8 mouse cellular contexts compared by ENCODE assay signal in genomic region chr9:122027081-122027913, GRCm38 (mm10). TPM values are rescaled to one million over a fixed set of nuclear protein-coding genes. Genes with fewer than 3 reads are reported as not detected.
DNase-seq lines count a peak whose midpoint lies in the region; TF ChIP-seq lines count a peak whose summit lies in the region.

No protein-coding gene starts in this region.

- H3K4me1 ChIP-seq in heart, adult 2 months (ENCODE audit: control insufficient read depth, insufficient read depth, low read length), result peaks cover 65% of the 10 kb centered on the region

- peak; percentile 99 for TF ChIP-seq EP300 in heart, adult 2 months (IDR thresholded peaks at IDR 0.05; ENCODE audit: insufficient read depth, low read depth, low read length)

- H3K9ac ChIP-seq in heart, adult 2 months (ENCODE audit: low read depth, low read length), result peak overlapping the region; percentile 64

- no peaks in the 10 kb centered on the region for H3K27me3 ChIP-seq in heart, adult 2 months (ENCODE audit: control insufficient read depth, insufficient read depth, low read length)

- H3K27ac ChIP-seq in heart, adult 2 months, result peak overlapping the region; percentile 99

- no peaks in the 10 kb centered on the region for H3K79me2 ChIP-seq in heart, adult 2 months (replicated peaks; ENCODE audit: control insufficient read depth, insufficient read depth, low read length)

- TF ChIP-seq POLR2A in heart, adult 2 months (IDR thresholded peaks at IDR 0.05; ENCODE audit: insufficient read depth, low read depth, low read length), result peak; percentile 50; the same call in 1 of the 2 replicates

- WGBS in heart, adult 2 months, result 8% methylated on average over 6 of the region's 6 CpGs

- peak; percentile 34 to 52 for DNase-seq in adrenal gland, adult 18-20 months (ENCODE audit: low spot score in 2 of 2)
- peak; percentile 95 for DNase-seq in cerebellum, adult 11 months
- peak; percentile 79 to 88 for DNase-seq in heart, adult 2 months
- peak; percentile 48 for DNase-seq in kidney, adult 18-20 months
- DNase-seq in lung, postnatal 14 days, result peak; percentile 72
- DNase-seq in right cerebral cortex, postnatal 25 days, result no peak
- DNase-seq in thymus, postnatal 14 days, result no peak
- no peak for DNase-seq in spleen, postnatal 36 days (ENCODE audit: low spot score in 2 of 2)

- H3K4me3 ChIP-seq in heart, adult 2 months, result no peak overlapping the region

- peaks cover 11% of the 10 kb centered on the region for H3K36me3 ChIP-seq in heart, adult 2 months (ENCODE audit: control insufficient read depth, insufficient read depth, low read length)

- TF ChIP-seq CTCF in heart, adult 2 months (IDR thresholded peaks at IDR 0.05), result no peak

- intact Hi-C loops in heart, adult 2 months (cut with DNase I), result loop anchor here (1.0 kb wide), 1 partner anchor 83 kb away; no protein-coding TSS in a partner anchor

RNA-seq across cellular contexts. Expression of gene Pomgnt2, which starts 30.4 kb away (rescaled TPM):
- total RNA-seq in adrenal gland, adult 18-20 months (2021), result 10 to 100 TPM; 19.2 to 19.7 TPM
- total RNA-seq in heart, adult 2 months (2021), result 10 to 100 TPM; 14.0 to 15.3 TPM
- polyA plus RNA-seq in heart, adult 2 months (2012; rRNA removed), result 21.0 and 21.4 TPM in 2 replicates

Comparison
In these comparisons a context has a peak if more than half of its experiments do, and no peak if none do; other contexts are left out.
1. DNase-seq: peak in adrenal gland, adult 18-20 months (2 of 2), cerebellum, adult 11 months (single experiment), heart, adult 2 months (2 of 2), kidney, adult 18-20 months (single experiment) and lung, postnatal 14 days (single experiment); none in right cerebral cortex, postnatal 25 days (single experiment), thymus, postnatal 14 days (single experiment) and spleen, postnatal 36 days (0 of 2).